8 mouse cellular contexts compared by ENCODE assay signal in genomic region chr2:125724546-125725114, GRCm38 (mm10). TPM values are rescaled to one million over a fixed set of nuclear protein-coding genes. Genes with fewer than 3 reads are reported as not detected.
A peak's percentile ranks its signal among the peaks of the same experiment; 100 is the strongest.
DNase-seq lines count a peak whose midpoint lies in the region; ATAC-seq and TF ChIP-seq lines count a peak whose summit lies in the region.

No protein-coding gene starts in this region.

- no peaks in the 10 kb centered on the region for H3K36me3 ChIP-seq in heart, embryonic 13.5 days
- H3K36me3 ChIP-seq in heart, postnatal 0 days (replicated peaks; ENCODE audit: control insufficient read depth, insufficient read depth, low read length), result no peaks in the 10 kb centered on the region
- no peaks in the 10 kb centered on the region for H3K36me3 ChIP-seq in limb, embryonic 11.5 days (ENCODE audit: control insufficient read depth, insufficient read depth, low read length)
- H3K36me3 ChIP-seq in neural tube, embryonic 14.5 days (ENCODE audit: control insufficient read depth, insufficient read depth, low read length), result no peaks in the 10 kb centered on the region

- no peak for ATAC-seq in heart, embryonic 13.5 days (ENCODE audit: extremely low read depth, insufficient number of reproducible peaks, low FRiP score, low TSS enrichment)
- no peak for ATAC-seq in heart, postnatal 0 days (ENCODE audit: insufficient read depth, low read depth)
- ATAC-seq in limb, embryonic 11.5 days (ENCODE audit: insufficient number of reproducible peaks, low FRiP score, low TSS enrichment, low read depth), result no peak
- peak; percentile 51 for ATAC-seq in neural tube, embryonic 14.5 days (ENCODE audit: low read depth)

- 2% methylated on average over 16 of the region's 16 CpGs for WGBS in heart, embryonic 13.5 days
- 3% methylated on average over 16 of the region's 16 CpGs for WGBS in heart, postnatal 0 days
- 1% methylated on average over 16 of the region's 16 CpGs for WGBS in limb, embryonic 11.5 days
- WGBS in neural tube, embryonic 14.5 days, result under 1% methylated on average over 16 of the region's 16 CpGs

- peak overlapping the region; percentile 99 for H3K4me2 ChIP-seq in heart, embryonic 13.5 days
- peak overlapping the region; percentile 91 for H3K4me2 ChIP-seq in heart, postnatal 0 days (ENCODE audit: low read depth, low read length)
- peak overlapping the region; percentile 96 for H3K4me2 ChIP-seq in limb, embryonic 11.5 days (ENCODE audit: low read depth, severe bottlenecking)
- peak overlapping the region; percentile 99 for H3K4me2 ChIP-seq in neural tube, embryonic 14.5 days (ENCODE audit: low read depth, low read length)

- no peaks in the 10 kb centered on the region for H3K9me3 ChIP-seq in heart, embryonic 13.5 days
- no peaks in the 10 kb centered on the region for H3K9me3 ChIP-seq in heart, postnatal 0 days (replicated peaks; ENCODE audit: control insufficient read depth, low read length)
- no peaks in the 10 kb centered on the region for H3K9me3 ChIP-seq in limb, embryonic 11.5 days (ENCODE audit: control insufficient read depth, low read length)
- no peaks in the 10 kb centered on the region for H3K9me3 ChIP-seq in neural tube, embryonic 14.5 days (ENCODE audit: control insufficient read depth, low read length)

- peaks cover 61% of the 10 kb centered on the region for H3K27me3 ChIP-seq in heart, embryonic 13.5 days (replicated peaks)
- peaks cover 40% of the 10 kb centered on the region for H3K27me3 ChIP-seq in heart, postnatal 0 days (ENCODE audit: control insufficient read depth, insufficient read depth, low read length)
- peaks cover 25% of the 10 kb centered on the region for H3K27me3 ChIP-seq in limb, embryonic 11.5 days (ENCODE audit: control insufficient read depth, insufficient read depth, low read length)
- H3K27me3 ChIP-seq in neural tube, embryonic 14.5 days (ENCODE audit: control insufficient read depth, insufficient read depth, low read length), result peaks cover 3% of the 10 kb centered on the region; the same call in 1 of the 2 replicates

- peak overlapping the region; percentile 63 for H3K4me3 ChIP-seq in heart, embryonic 13.5 days
- H3K4me3 ChIP-seq in heart, postnatal 0 days (ENCODE audit: low read depth, low read length), result peak overlapping the region; percentile 51
- H3K4me3 ChIP-seq in limb, embryonic 11.5 days (ENCODE audit: low read depth, low read length), result peak overlapping the region; percentile 51
- H3K4me3 ChIP-seq in neural tube, embryonic 14.5 days (ENCODE audit: low read depth, low read length), result peak overlapping the region; percentile 50

- no peak for TF ChIP-seq EP300 in heart, postnatal 0 days (IDR thresholded peaks at IDR 0.05; ENCODE audit: low read depth)

- peak overlapping the region; percentile 47; the same call in 1 of the 2 replicates for H3K9ac ChIP-seq in heart, embryonic 13.5 days
- H3K9ac ChIP-seq in heart, postnatal 0 days (replicated peaks; ENCODE audit: low read depth, low read length), result peak overlapping the region; percentile 15; the same call in 1 of the 2 replicates
- no peak overlapping the region for H3K9ac ChIP-seq in limb, embryonic 11.5 days (ENCODE audit: low read length)
- peak overlapping the region; percentile 62 for H3K9ac ChIP-seq in neural tube, embryonic 14.5 days (replicated peaks; ENCODE audit: low read depth, low read length)

- no peak for DNase-seq in heart, postnatal 36 days
- DNase-seq in cerebellum, adult 9-10 months, result peak; percentile 27
- DNase-seq in heart, postnatal 0 days (ENCODE audit: low spot score), result peak; percentile 16
- peak; percentile 44 for DNase-seq in limb, embryonic 11.5 days (ENCODE audit: low spot score)
- no peak for DNase-seq in frontal cortex, postnatal 10 days (ENCODE audit: low spot score in 2 of 2)
- DNase-seq in adrenal gland, postnatal 25 days, result no peak

- peaks cover 24% of the 10 kb centered on the region for H3K4me1 ChIP-seq in heart, embryonic 13.5 days
- H3K4me1 ChIP-seq in heart, postnatal 0 days (ENCODE audit: control insufficient read depth, insufficient read depth), result peaks cover 6% of the 10 kb centered on the region; the same call in 1 of the 2 replicates
- H3K4me1 ChIP-seq in limb, embryonic 11.5 days (ENCODE audit: control insufficient read depth, insufficient read depth, low read length), result peaks cover 7% of the 10 kb centered on the region; the same call in 1 of the 2 replicates
- H3K4me1 ChIP-seq in neural tube, embryonic 14.5 days (ENCODE audit: control insufficient read depth, insufficient read depth, low read length), result peaks cover 7% of the 10 kb centered on the region; the same call in 1 of the 2 replicates

- no peak overlapping the region for H3K27ac ChIP-seq in heart, embryonic 13.5 days (replicated peaks)
- H3K27ac ChIP-seq in heart, postnatal 0 days (ENCODE audit: low read depth), result no peak overlapping the region
- H3K27ac ChIP-seq in limb, embryonic 11.5 days (replicated peaks; ENCODE audit: low read depth, low read length), result no peak overlapping the region
- H3K27ac ChIP-seq in neural tube, embryonic 14.5 days (ENCODE audit: low read depth, low read length), result peak overlapping the region; percentile 62; the same call in 1 of the 2 replicates

- intact Hi-C loops in heart, postnatal 36 days (cut with DNase I), result loop anchor here (10.0 kb wide), 1 partner anchor 470 kb away; no protein-coding TSS in a partner anchor

- TF ChIP-seq CTCF in heart, postnatal 0 days (IDR thresholded peaks at IDR 0.05; ENCODE audit: low read depth), result no peak

RNA-seq across cellular contexts. Expression of gene Shc4, which starts 0.7 kb away (rescaled TPM):
- 0.64 and 1.7 TPM in 2 replicates for polyA plus RNA-seq in heart, embryonic 13.5 days (2015; fragmentation: Nextera tagmentation; extraction: Ambion mirVana)
- under 1 TPM; 0.42 to 0.51 TPM for total RNA-seq in heart, postnatal 36 days (2021)
- total RNA-seq in heart, postnatal 0 days (2014; rRNA removed; ENCODE audit: low replicate concordance), result 1.2 and 4.4 TPM in 2 replicates
- 0.44 and 0.49 TPM in 2 replicates for polyA plus RNA-seq in heart, postnatal 0 days (2015; fragmentation: Nextera tagmentation; extraction: Ambion mirVana)
- 1.1 and 1.2 TPM in 2 replicates for polyA plus RNA-seq in limb, embryonic 11.5 days (2014; fragmentation: Nextera tagmentation; extraction: Ambion mirVana)
- polyA plus RNA-seq in neural tube, embryonic 14.5 days (2014; fragmentation: Nextera tagmentation; extraction: Ambion mirVana), result 3.1 and 4.6 TPM in 2 replicates
- 3.3 and 3.4 TPM in 2 replicates for total RNA-seq in adrenal gland, postnatal 25 days (2021)

RNA-seq across cellular contexts. Expression of gene Eid1, which starts 51.7 kb away (rescaled TPM):
- polyA plus RNA-seq in heart, embryonic 13.5 days (2015; fragmentation: Nextera tagmentation; extraction: Ambion mirVana), result 144 and 149 TPM in 2 replicates
- 10 to 100 TPM; 52.2 to 58.0 TPM for total RNA-seq in heart, postnatal 36 days (2021)
- 70.4 and 83.6 TPM in 2 replicates for total RNA-seq in heart, postnatal 0 days (2014; rRNA removed; ENCODE audit: low replicate concordance)
- 80.7 and 87.4 TPM in 2 replicates for polyA plus RNA-seq in heart, postnatal 0 days (2015; fragmentation: Nextera tagmentation; extraction: Ambion mirVana)
- polyA plus RNA-seq in limb, embryonic 11.5 days (2014; fragmentation: Nextera tagmentation; extraction: Ambion mirVana), result 224 and 232 TPM in 2 replicates
- 524 and 526 TPM in 2 replicates for polyA plus RNA-seq in neural tube, embryonic 14.5 days (2014; fragmentation: Nextera tagmentation; extraction: Ambion mirVana)
- 104 and 123 TPM in 2 replicates for total RNA-seq in adrenal gland, postnatal 25 days (2021)

RNA-seq across cellular contexts. Expression of gene Secisbp2l, which starts 58.0 kb away (rescaled TPM):
- 11.1 and 11.2 TPM in 2 replicates for polyA plus RNA-seq in heart, embryonic 13.5 days (2015; fragmentation: Nextera tagmentation; extraction: Ambion mirVana)
- total RNA-seq in heart, postnatal 36 days (2021), result 10 to 100 TPM; 28.1 to 30.0 TPM
- total RNA-seq in heart, postnatal 0 days (2014; rRNA removed; ENCODE audit: low replicate concordance), result 15.6 and 44.3 TPM in 2 replicates
- polyA plus RNA-seq in heart, postnatal 0 days (2015; fragmentation: Nextera tagmentation; extraction: Ambion mirVana), result 9.9 and 10.5 TPM in 2 replicates
- 22.1 and 23.5 TPM in 2 replicates for polyA plus RNA-seq in limb, embryonic 11.5 days (2014; fragmentation: Nextera tagmentation; extraction: Ambion mirVana)
- 42.1 and 45.3 TPM in 2 replicates for polyA plus RNA-seq in neural tube, embryonic 14.5 days (2014; fragmentation: Nextera tagmentation; extraction: Ambion mirVana)
- 62.2 and 73.1 TPM in 2 replicates for total RNA-seq in adrenal gland, postnatal 25 days (2021)

Comparison
In these comparisons a context has a peak if more than half of its experiments do, and no peak if none do; other contexts are left out.
1. DNase-seq: peak in cerebellum, adult 9-10 months (single experiment), heart, postnatal 0 days (single experiment) and limb, embryonic 11.5 days (single experiment); none in heart, postnatal 36 days (0 of 2), frontal cortex, postnatal 10 days (0 of 2) and adrenal gland, postnatal 25 days (single experiment).
2. Peak in every context shown above with its lines, with median percentiles within 50 percentile points of each other: H3K4me2 ChIP-seq and H3K4me3 ChIP-seq.